Mouse (Mus musculus): Measurements from ENCODE around the gene Stk40.
"Not testable (repeated sequence)": the region's sequence is repeated elsewhere in the genome, so short reads cannot be mapped to it uniquely, and the experiment has no call there.

- TF ChIP-seq CTCF, POLR2A (IDR thresholded peaks at IDR 0.05; ENCODE audit: insufficient read depth, low read depth, low read length): not testable (repeated sequence)
Measured at GRCm38 (mm10) chr4:126170737-126171136, 67.0 kb downstream of the Stk40 start.

Data from olfactory bulb, adult 2 months (tissue).